Mouse (Mus musculus) spleen, postnatal 4 days (tissue): Measurements from ENCODE around the gene Zfp385a.

Experiments used
- DNase-seq, 2 experiments: peaks; one replicate each; pipeline ENCODE4 v3.0.0; 2022; ENCODE audit warnings: low spot score in 2 of 2

Zfp385a gene

GRCm38 (mm10) chr15:103339961-103340337, at the start of gene Zfp385a:
TSS of gene Zfp385a (minus strand) at chr15:103340093.
- DNase-seq, result peak; percentile 64 to 86

- no peak for DNase-seq
Measured at GRCm38 (mm10) chr15:103388556-103389145, 48.8 kb upstream of the Zfp385a start.

- DNase-seq, result no peak
Measured at GRCm38 (mm10) chr15:103383771-103384488, 44.0 kb upstream of the Zfp385a start.

GRCm38 (mm10) chr15:103382795-103383406, 43.0 kb upstream of the Zfp385a start:
- no peak for DNase-seq

GRCm38 (mm10) chr15:103382075-103382474, 42.2 kb upstream of the Zfp385a start:
- DNase-seq, result no peak

GRCm38 (mm10) chr15:103378665-103379356, 38.9 kb upstream of the Zfp385a start:
- no peak for DNase-seq

GRCm38 (mm10) chr15:103377752-103378664, 38.1 kb upstream of the Zfp385a start:
- DNase-seq, result no peak

GRCm38 (mm10) chr15:103376837-103377269, 37.0 kb upstream of the Zfp385a start:
- no peak for DNase-seq

GRCm38 (mm10) chr15:103375112-103375800, 35.4 kb upstream of the Zfp385a start:
- DNase-seq, result peak in 1 of 2 experiments; percentile 46

- DNase-seq, result no peak
Measured at GRCm38 (mm10) chr15:103372461-103372860, 32.6 kb upstream of the Zfp385a start.

GRCm38 (mm10) chr15:103371741-103372140, 31.8 kb upstream of the Zfp385a start:
- no peak for DNase-seq

- DNase-seq, result no peak
Measured at GRCm38 (mm10) chr15:103371208-103371607, 31.3 kb upstream of the Zfp385a start.

- no peak for DNase-seq
Measured at GRCm38 (mm10) chr15:103370462-103370861, 30.6 kb upstream of the Zfp385a start.

GRCm38 (mm10) chr15:103369123-103369522, 29.2 kb upstream of the Zfp385a start:
- no peak for DNase-seq

GRCm38 (mm10) chr15:103368179-103368940, 28.5 kb upstream of the Zfp385a start:
- no peak for DNase-seq

GRCm38 (mm10) chr15:103366376-103367149, 26.7 kb upstream of the Zfp385a start, which contains the start of gene Itga5:
TSS of gene Itga5 (minus strand) at chr15:103366763.
- peak in 1 of 2 experiments; percentile 75 for DNase-seq

GRCm38 (mm10) chr15:103365471-103366375, 25.8 kb upstream of the Zfp385a start:
- no peak for DNase-seq

GRCm38 (mm10) chr15:103364761-103365160, 24.9 kb upstream of the Zfp385a start:
- DNase-seq, result no peak
